In genomic region chr1:179061759-179062168, GRCm38 (mm10) we compare ENCODE assay signal across 8 mouse cellular contexts.
DNase-seq lines count a peak whose midpoint lies in the region; ATAC-seq and TF ChIP-seq lines count a peak whose summit lies in the region.

No protein-coding gene starts in this region.

- H3K4me3 ChIP-seq in lung, embryonic 14.5 days (ENCODE audit: low read depth, low read length): no peak overlapping the region

- peaks cover 42% of the 10 kb centered on the region for H3K4me1 ChIP-seq in lung, embryonic 14.5 days (ENCODE audit: insufficient read depth)

- no peak for TF ChIP-seq CTCF in lung, embryonic 14.5 days (IDR thresholded peaks at IDR 0.05; ENCODE audit: low read depth)

- ATAC-seq in lung, embryonic 14.5 days (ENCODE audit: insufficient read depth): peak; percentile 79

- H3K27ac ChIP-seq in lung, embryonic 14.5 days (ENCODE audit: low read depth): peak overlapping the region; percentile 81

- WGBS in lung, embryonic 14.5 days: 11% methylated on average over 9 of the region's 9 CpGs

- H3K27me3 ChIP-seq in lung, embryonic 14.5 days (ENCODE audit: insufficient read depth, low read length): no peaks in the 10 kb centered on the region

- no peaks in the 10 kb centered on the region for H3K36me3 ChIP-seq in lung, embryonic 14.5 days (ENCODE audit: insufficient read depth)

- H3K9me3 ChIP-seq in lung, embryonic 14.5 days (ENCODE audit: low read depth, low read length): no peaks in the 10 kb centered on the region

- peak; percentile 71 to 80 for DNase-seq in right cerebral cortex, postnatal 10 days (ENCODE audit: low spot score in 2 of 2)
- no peak for DNase-seq in right cerebral cortex, adult 2 months (ENCODE audit: low spot score in 2 of 2)
- peak; percentile 40 for DNase-seq in embryo, embryonic 10 days (ENCODE audit: low spot score)
- DNase-seq in heart, adult 8-10 months (ENCODE audit: low spot score): peak; percentile 69
- peak; percentile 51 for DNase-seq in kidney, adult 9 months
- peak; percentile 99 for DNase-seq in lung, embryonic 14.5 days
- peak; percentile 80 for DNase-seq in ovary, postnatal 36 days (ENCODE audit: low spot score)
- DNase-seq in layer of hippocampus, postnatal 36 days: no peak

- no peak overlapping the region for H3K9ac ChIP-seq in lung, embryonic 14.5 days

- H3K4me2 ChIP-seq in lung, embryonic 14.5 days: peak overlapping the region; percentile 10; the same call in 1 of the 2 replicates

Comparison
In these comparisons a context has a peak if more than half of its experiments do, and no peak if none do; other contexts are left out.
1. DNase-seq: peak in right cerebral cortex, postnatal 10 days (2 of 2), embryo, embryonic 10 days (single experiment), heart, adult 8-10 months (single experiment), kidney, adult 9 months (single experiment), lung, embryonic 14.5 days (single experiment) and ovary, postnatal 36 days (single experiment); none in right cerebral cortex, adult 2 months (0 of 2) and layer of hippocampus, postnatal 36 days (0 of 2).